Comparison of ENCODE assay signal across 15 mouse cellular contexts in the genomic region with DNA sequence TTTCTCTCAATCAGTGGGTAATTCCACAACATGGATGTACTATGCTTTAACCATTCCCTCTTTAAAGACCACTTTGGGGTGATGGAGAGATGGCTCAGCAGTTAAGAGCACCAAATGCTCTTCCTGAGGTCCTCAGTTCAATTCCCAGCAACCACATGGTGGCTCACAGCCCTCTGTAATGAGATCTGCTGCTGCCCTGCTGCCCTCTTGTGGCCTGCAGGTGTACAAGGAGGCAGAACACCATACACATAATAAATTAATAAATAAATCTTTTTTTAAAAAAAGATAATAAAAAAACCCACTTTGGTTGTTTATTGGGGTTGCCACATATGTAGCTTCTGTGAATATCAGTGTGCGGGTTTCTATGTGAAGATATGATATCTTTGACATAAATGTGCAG. TPM values are rescaled to one million over a fixed set of nuclear protein-coding genes. Genes with fewer than 3 reads are reported as not detected.
DNase-seq lines count a peak whose midpoint lies in the region; ATAC-seq and TF ChIP-seq lines count a peak whose summit lies in the region.
"Had no signal": no experiment of that assay in that cellular context is flagged by ENCODE, and none has a peak within 500 bp of the region (broad histone marks: within the 10 kb centered on the region; RNA-seq: fewer than 3 reads in every experiment).

No protein-coding gene starts in this region.

- TF ChIP-seq EP300 in liver, postnatal 0 days (IDR thresholded peaks at IDR 0.05; ENCODE audit: low read depth), result no peak

- H3K9me3 ChIP-seq in ES-E14 (ENCODE audit: control insufficient read depth, insufficient read depth, low read depth, low read length), result no peaks in the 10 kb centered on the region
- H3K9me3 ChIP-seq in liver, postnatal 0 days (ENCODE audit: low read length), result no peaks in the 10 kb centered on the region

- H3K9ac ChIP-seq in ES-E14 (ENCODE audit: insufficient read depth, low read depth, low read length, poor library complexity, severe bottlenecking), result no peak overlapping the region
- H3K9ac ChIP-seq in liver, postnatal 0 days (replicated peaks), result no peak overlapping the region
- H3K9ac ChIP-seq: embryonic facial prominence, embryonic 15.5 days had no signal

- in situ Hi-C loops in ES-E14 (cut with MboI; ENCODE audit: low sequenced_read_pairs in 2 of 2, unreplicated experiment in 2 of 2), result loop anchor here (5.0 to 10.0 kb wide), 3 partner anchors 313 to 463 kb away; no protein-coding TSS in a partner anchor

- H3K4me1 ChIP-seq in ES-E14 (ENCODE audit: control insufficient read depth in 2 of 2, insufficient read depth in 2 of 2, low read length in 2 of 2, poor library complexity in 1 of 2), result no peaks in the 10 kb centered on the region
- H3K4me1 ChIP-seq in liver, postnatal 0 days (ENCODE audit: insufficient read depth), result peaks cover 3% of the 10 kb centered on the region; the same call in 1 of the 2 replicates
- H3K4me1 ChIP-seq: embryonic facial prominence, embryonic 15.5 days had no signal

- WGBS in liver, postnatal 0 days (ENCODE audit: insufficient replicate concordance), result 67% methylated on average over 1 of the region's 1 CpGs

- intact Hi-C loops in left cerebral cortex, adult 2 months (cut with DNase I), result loop anchor here (2.0 to 10.0 kb wide), 4 partner anchors 467 to 863 kb away; a partner anchor contains a TSS
- intact Hi-C loops in left cerebral cortex, postnatal 14 days (cut with DNase I), result loop anchor here (10.0 kb wide), 1 partner anchor 783 kb away; a partner anchor contains a TSS

- H3K36me3 ChIP-seq in ES-E14 (ENCODE audit: control insufficient read depth, insufficient read depth, low read length, poor library complexity, severe bottlenecking), result no peaks in the 10 kb centered on the region
- no peaks in the 10 kb centered on the region for H3K36me3 ChIP-seq in liver, postnatal 0 days (replicated peaks; ENCODE audit: insufficient read depth, low read length)
- H3K36me3 ChIP-seq: embryonic facial prominence, embryonic 15.5 days had no signal

- TF ChIP-seq CTCF in left cerebral cortex, adult 2 months (IDR thresholded peaks at IDR 0.05), result peak; percentile 26
- TF ChIP-seq CTCF in liver, postnatal 0 days (IDR thresholded peaks at IDR 0.05; ENCODE audit: low read depth), result peak; percentile 59

- no peak overlapping the region for H3K4me3 ChIP-seq in left cerebral cortex, adult 2 months
- H3K4me3 ChIP-seq in ES-E14 (ENCODE audit: insufficient read depth in 1 of 2, low read depth in 1 of 2, low read length in 2 of 2, poor library complexity in 1 of 2, severe bottlenecking in 1 of 2), result no peak overlapping the region
- no peak overlapping the region for H3K4me3 ChIP-seq in liver, postnatal 0 days (ENCODE audit: low read depth, low read length)
- H3K4me3 ChIP-seq: embryonic facial prominence, embryonic 15.5 days; myocyte had no signal

- no peak overlapping the region for H3K4me2 ChIP-seq in liver, postnatal 0 days (ENCODE audit: low read depth, low read length)
- H3K4me2 ChIP-seq: embryonic facial prominence, embryonic 15.5 days had no signal

- peak; percentile 70 for DNase-seq in CD4-positive, CD25-positive, alpha-beta regulatory T cell, adult 2 months (ENCODE audit: low read depth, low spot score)
- DNase-seq in left cerebral cortex, adult 2 months (ENCODE audit: extremely low spot score in 1 of 2, low spot score in 2 of 2), result no peak
- no peak for DNase-seq in left cerebral cortex, postnatal 14 days (ENCODE audit: low spot score in 2 of 2)
- no peak for DNase-seq in ES-E14 (ENCODE audit: low read depth, low spot score)
- DNase-seq in liver, postnatal 0 days, result no peak
- DNase-seq in ovary, postnatal 10 days (ENCODE audit: low spot score), result no peak
- DNase-seq in gastrocnemius, postnatal 10 days, result no peak
- DNase-seq: cerebellum, postnatal 14 days; heart, postnatal 14 days; layer of hippocampus, adult 9-11 months had no signal

- H3K27me3 ChIP-seq in liver, postnatal 0 days (ENCODE audit: insufficient read depth, low read length), result no peaks in the 10 kb centered on the region
- H3K27me3 ChIP-seq: embryonic facial prominence, embryonic 15.5 days had no signal

- no peak overlapping the region for H3K27ac ChIP-seq in left cerebral cortex, adult 2 months
- no peak overlapping the region for H3K27ac ChIP-seq in ES-E14 (ENCODE audit: insufficient read depth, low read depth, low read length, poor library complexity, severe bottlenecking)
- H3K27ac ChIP-seq in liver, postnatal 0 days (ENCODE audit: low read depth), result no peak overlapping the region
- H3K27ac ChIP-seq: embryonic facial prominence, embryonic 15.5 days had no signal

- no peak for ATAC-seq in CD4-positive, CD25-positive, alpha-beta regulatory T cell, adult 4 months
- ATAC-seq in liver, postnatal 0 days, result no peak
- ATAC-seq: forebrain, embryonic 16.5 days; intestine, embryonic 16.5 days had no signal

TF ChIP-seq in ES-E14, 5 proteins besides CTCF, POLR2A, EP300 and RAD21:
- no peak for TF ChIP-seq HCFC1 (IDR thresholded peaks at IDR 0.05; ENCODE audit: borderline replicate concordance, insufficient read depth, low read length)
- TF ChIP-seq CHD2 (IDR thresholded peaks at IDR 0.05; ENCODE audit: low read depth, low read length), result no peak
- no peak for TF ChIP-seq MAFK (IDR thresholded peaks at IDR 0.05; ENCODE audit: insufficient read depth, low read depth, low read length)
- TF ChIP-seq ZC3H11A (IDR thresholded peaks at IDR 0.05; ENCODE audit: borderline replicate concordance, low read depth, low read length), result peak; percentile 42; the same call in 1 of the 2 replicates

RNA-seq across cellular contexts. Expression of a gene that starts 21.4 kb away (rescaled TPM):
- polyA plus RNA-seq in CD4-positive, CD25-positive, alpha-beta regulatory T cell, adult 4 months (2017; shearing (Covaris generic)), result 10 to 100 TPM in 1 of 2 experiments, 1 to 10 TPM in 1; 8.6 to 12.8 TPM
- 10 to 100 TPM; 74.6 to 77.5 TPM for total RNA-seq in left cerebral cortex, adult 2 months (2021)
- total RNA-seq in left cerebral cortex, postnatal 14 days (2021), result 10 to 100 TPM; 56.1 to 62.1 TPM
- total RNA-seq in ES-E14 (2012; rRNA removed), result 20.7 and 27.1 TPM in 2 replicates
- polyA plus RNA-seq in liver, postnatal 0 days (2015; fragmentation: Nextera tagmentation; extraction: Ambion mirVana), result 8.4 and 9.4 TPM in 2 replicates
- total RNA-seq in gastrocnemius, postnatal 10 days (2021), result 10 to 100 TPM; 31.4 to 43.5 TPM
